Mouse (Mus musculus) brain, embryonic 14.5 days (tissue): ENCODE data around the gene Gria4.

Experiments used
- CTCF ChIP-seq: fragments of 200-500 bp; IDR thresholded peaks from 2 replicates; pipeline ENCODE4 v1.5.1; 2012; ENCODE audit warnings: inconsistent platforms, mild to moderate bottlenecking, moderate library complexity, borderline replicate concordance; ENCODE audit not compliant: insufficient read depth, insufficient read length; ENCODE audit errors: extremely low read depth
- POLR2A ChIP-seq: fragments of 200-500 bp; IDR thresholded peaks from 2 replicates; pipeline ENCODE4 v1.6.1; 2012; ENCODE audit warnings: mild to moderate bottlenecking, inconsistent platforms, borderline replicate concordance; ENCODE audit not compliant: poor library complexity, insufficient read depth, insufficient read length, severe bottlenecking; ENCODE audit errors: extremely low read depth

GRCm38 (mm10) chr9:4712367-4712766 lies 83.7 kb downstream of the Gria4 start:
- TF ChIP-seq CTCF (no peak), POLR2A (no peak)
